Mouse (Mus musculus) MN1 (cell line): ENCODE measurements around the gene Cbl.

Experiments used
- DNase-seq: peaks from one replicate; pipeline ENCODE4 v3.0.0-alpha.2; 2016; ENCODE audit warnings: low spot score

Cbl gene

DNA sequence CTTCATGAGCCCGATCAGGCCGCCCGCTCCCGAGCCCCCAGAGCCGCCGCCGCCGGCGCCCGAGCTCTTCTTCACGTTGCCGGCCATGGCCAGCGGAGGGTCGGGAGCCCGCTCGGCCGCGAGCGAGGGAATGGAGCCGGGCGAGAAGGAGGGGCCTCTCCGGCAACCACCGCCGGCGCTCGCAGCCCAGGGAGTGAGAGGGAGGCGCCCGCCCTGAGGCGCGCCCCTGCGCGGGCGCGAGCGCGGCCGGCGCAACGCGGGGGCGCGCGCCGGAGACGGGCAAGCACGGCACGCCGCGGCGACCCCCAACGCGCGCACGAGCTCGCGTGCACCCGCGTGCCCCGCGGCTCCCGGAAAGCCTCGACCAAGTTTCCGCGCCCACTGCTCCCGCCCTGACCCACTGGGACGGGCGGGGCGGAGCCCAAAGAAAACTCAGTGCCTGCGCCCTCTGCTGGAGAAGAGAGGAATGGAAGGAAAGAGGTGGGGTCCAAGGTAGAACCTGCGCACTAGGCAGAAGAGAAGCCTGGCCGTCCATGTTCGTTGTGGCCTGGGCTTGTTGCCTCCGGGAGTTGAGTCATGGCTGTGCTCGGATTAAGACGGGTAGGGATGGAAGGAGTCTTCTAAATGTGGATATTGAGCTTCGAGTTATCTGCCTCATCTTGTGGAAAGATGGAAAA lies at the start of gene Cbl:
Gene Cbl (minus strand): TSS at position 248 of the 677 bp plus-strand sequence.
- peak; percentile 98 for DNase-seq

- DNase-seq: no peak
These were observed 49.3 kb upstream of the Cbl start for GRCm38 (mm10) chr9:44283183-44283582.

DNA sequence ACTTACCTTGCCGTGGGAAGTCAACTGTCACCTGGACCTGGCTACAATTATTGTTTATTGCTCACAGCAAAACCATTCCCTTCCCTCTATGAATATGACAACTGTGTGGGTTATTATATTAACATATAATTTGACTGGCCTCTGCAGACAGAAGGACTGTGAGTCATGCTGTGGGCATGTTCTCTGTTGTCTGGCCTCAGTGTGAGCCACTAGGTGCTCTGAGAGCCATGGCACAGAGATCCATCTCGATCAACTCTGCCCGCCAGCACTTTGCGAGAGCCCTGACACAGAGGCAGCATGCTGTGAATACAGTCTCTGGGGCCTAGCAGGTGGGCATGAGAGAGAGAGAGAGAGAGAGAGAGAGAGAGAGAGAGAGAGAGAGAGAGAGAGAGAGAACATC lies 36.1 kb upstream of the Cbl start:
- no peak for DNase-seq

DNA sequence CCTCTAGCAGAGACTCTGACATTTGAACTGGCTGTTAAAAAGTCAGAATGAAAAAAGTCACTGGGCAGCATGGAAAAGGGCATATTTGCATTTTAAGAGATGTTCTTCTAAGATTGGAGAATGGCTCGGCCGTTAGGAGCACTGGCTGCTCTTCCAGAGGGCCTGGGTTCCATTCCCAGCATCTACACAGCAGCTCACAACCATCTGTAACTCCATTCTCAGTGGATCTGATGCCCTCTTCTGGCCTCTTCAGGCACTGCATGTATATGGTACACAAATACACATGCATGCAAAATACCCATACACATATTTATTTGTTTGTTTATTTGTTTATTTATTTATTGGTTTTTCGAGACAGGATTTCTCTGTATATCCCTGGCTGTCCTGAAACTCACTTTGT lies 35.2 kb upstream of the Cbl start:
- DNase-seq: peak; percentile 17

- DNase-seq: no peak
These were observed 34.6 kb upstream of the Cbl start, which contains the start of gene Nlrx1 for GRCm38 (mm10) chr9:44268432-44268831. Nlrx1 (minus strand) TSS chr9:44268599.

- peak; percentile 90 for DNase-seq
These were observed 34.1 kb upstream of the Cbl start for GRCm38 (mm10) chr9:44268027-44268360.

- peak; percentile 59 for DNase-seq
These were observed 33.6 kb upstream of the Cbl start for GRCm38 (mm10) chr9:44267319-44268026.

- peak; percentile 23 for DNase-seq
These were observed 32.8 kb upstream of the Cbl start for GRCm38 (mm10) chr9:44266478-44267226.

DNA sequence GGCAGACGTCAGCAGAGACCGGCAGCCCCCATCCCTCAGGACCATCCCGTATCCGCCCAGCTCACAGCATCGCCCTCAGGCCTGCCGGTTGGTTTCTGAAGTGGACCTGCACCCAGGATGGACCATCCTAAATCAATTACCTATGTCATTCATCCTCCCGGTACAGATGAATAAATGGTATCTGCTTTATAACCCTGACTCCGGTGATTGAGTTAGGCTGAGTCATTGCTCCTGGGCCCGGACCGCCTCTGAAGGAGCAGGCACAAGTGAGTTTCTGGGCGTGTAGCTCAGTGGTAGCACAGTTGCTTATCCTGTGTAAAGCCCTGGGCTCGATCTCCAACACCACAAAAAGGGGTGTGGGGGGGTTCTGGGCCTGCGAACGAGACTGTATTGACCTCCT lies 27.5 kb upstream of the Cbl start:
- DNase-seq: peak; percentile 61

- no peak for DNase-seq
These were observed 25.2 kb upstream of the Cbl start for GRCm38 (mm10) chr9:44259014-44259413.

DNA sequence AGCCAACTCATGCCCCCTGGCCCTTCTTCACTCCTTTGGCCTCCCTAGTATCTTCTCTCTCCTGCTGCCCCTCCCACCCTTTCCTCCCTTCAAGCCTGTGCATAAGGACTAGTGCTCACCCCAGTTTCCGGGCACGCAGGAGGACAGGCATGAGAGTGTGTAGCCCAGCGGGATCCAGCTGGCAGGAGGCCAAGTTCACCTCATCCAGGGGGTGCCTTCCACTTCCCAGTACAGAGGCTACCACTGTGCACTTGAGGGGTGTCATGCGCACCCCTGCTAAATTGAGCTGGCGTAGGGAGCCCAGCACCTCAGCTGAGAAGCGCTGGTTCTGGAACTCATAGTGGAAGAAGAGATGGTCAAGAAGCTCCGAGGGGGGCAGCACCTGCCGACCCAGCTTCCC lies 22.4 kb upstream of the Cbl start:
- DNase-seq: no peak

GRCm38 (mm10) chr9:44255136-44255521 lies 21.3 kb upstream of the Cbl start:
- peak; percentile 48 for DNase-seq

- peak; percentile 61 for DNase-seq
These were observed 20.8 kb upstream of the Cbl start for GRCm38 (mm10) chr9:44254508-44255135.

DNA sequence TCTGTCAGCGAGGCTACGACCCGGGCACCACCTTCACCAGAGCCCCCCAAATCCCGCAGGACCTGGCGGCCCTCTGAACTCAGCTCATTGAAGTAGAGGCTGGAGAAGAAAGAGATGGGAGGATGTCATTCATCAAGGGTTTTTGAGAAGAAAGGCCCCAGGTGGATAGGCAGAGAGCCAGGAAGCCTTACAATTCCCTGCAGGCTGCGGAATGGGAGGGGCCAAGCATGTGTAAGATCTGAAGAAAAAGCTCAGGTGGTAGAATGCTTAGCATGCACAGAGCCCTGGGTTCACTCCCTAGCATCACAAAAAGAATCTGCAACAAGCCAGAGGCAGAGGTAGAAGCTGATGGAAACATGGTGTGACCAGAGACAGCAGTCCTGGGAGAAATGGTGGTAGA lies 19.6 kb upstream of the Cbl start:
- DNase-seq: no peak

DNA sequence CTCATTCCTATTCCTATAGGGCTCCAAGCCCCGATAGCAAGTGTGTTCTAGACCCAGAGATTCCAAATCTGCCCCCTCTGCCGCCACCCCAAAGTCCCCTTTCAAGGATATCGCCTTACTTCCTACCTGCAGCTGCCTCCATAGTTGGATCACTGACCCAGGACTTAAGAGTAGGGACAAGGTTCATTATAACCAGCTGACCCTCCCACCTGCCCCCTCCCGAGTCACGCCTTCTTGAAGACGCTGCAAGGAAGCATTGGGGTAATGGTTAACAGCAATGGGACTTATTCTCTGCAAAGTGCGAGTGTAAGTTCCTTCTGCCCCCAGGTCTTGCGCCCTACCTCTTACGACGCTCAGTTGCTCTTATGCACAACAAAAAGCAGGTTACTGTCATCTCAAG lies 17.5 kb upstream of the Cbl start, which contains the start of gene Pdzd3:
Gene Pdzd3 (minus strand): TSS at position 158 of the 400 bp plus-strand sequence.
- DNase-seq: no peak

- no peak for DNase-seq
These were observed 16.6 kb upstream of the Cbl start for GRCm38 (mm10) chr9:44250445-44250844.

- peak; percentile 46 for DNase-seq
These were observed 15.6 kb upstream of the Cbl start for GRCm38 (mm10) chr9:44249181-44250146.

GRCm38 (mm10) chr9:44247907-44248306 lies 14.1 kb upstream of the Cbl start:
- DNase-seq: no peak

DNA sequence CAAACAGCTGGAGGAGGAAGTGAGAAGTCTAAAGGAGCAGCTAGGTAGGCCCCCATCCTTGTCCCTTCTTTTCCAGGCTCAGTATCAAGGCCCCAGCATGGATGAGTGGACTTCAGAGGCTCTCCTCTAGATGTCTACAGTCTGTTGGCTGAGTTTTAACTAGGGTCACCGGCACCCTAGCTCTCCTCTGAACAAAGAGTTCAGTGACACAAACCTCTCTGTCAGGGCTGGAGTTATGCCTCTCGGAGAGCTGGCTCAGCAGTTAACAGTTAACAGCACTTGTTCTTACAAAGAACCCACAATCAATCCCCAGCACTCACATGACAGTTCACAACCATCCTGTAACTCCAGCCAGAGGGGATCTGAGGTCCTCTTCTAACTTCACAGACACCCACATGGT lies 9.8 kb upstream of the Cbl start:
- no peak for DNase-seq

GRCm38 (mm10) chr9:44241418-44241817 lies 7.6 kb upstream of the Cbl start:
- no peak for DNase-seq

DNA sequence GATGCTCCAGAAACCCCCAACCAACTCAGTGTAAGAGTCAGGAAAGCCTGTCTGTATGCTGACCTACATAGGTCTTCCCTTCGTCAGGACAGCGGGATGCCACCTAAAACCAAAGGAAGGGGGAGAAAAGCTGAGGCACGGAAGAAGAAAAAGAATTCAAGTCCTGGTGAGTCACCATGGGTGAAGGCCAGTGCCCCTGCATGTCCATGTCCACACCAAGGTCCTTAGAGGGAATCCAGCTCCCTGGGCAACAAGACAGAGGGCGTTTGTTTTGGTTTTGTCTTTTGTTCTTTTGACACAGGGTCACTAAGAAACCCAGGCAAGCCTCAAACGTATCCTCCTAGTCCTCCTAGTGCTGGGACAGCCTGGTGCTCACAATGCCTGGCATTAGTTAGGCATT lies 7.1 kb upstream of the Cbl start:
- DNase-seq: no peak
